Mouse (Mus musculus) liver, adult 2 months (tissue): ENCODE measurements around the gene Ddx5.

Source experiments
- CTCF ChIP-seq: fragments of 200-500 bp; IDR thresholded peaks from 2 replicates; pipeline ENCODE4 v1.5.1; 2011; ENCODE audit warnings: low read depth, low read length, control low read depth
- POLR2A ChIP-seq: fragments of 200-500 bp; IDR thresholded peaks from 2 replicates; pipeline ENCODE4 v1.6.1; 2011; ENCODE audit warnings: low read length, control low read depth; ENCODE audit not compliant: insufficient read depth; ENCODE audit errors: extremely low read depth

- TF ChIP-seq POLR2A (no peak), CTCF (no peak)
These were observed 22.3 kb downstream of the Ddx5 start for GRCm38 (mm10) chr11:106766611-106767162.
